Mouse (Mus musculus) embryonic facial prominence, embryonic 13.5 days (tissue): Measurements from ENCODE around the gene Mlc1. TPM values are rescaled to one million over a fixed set of nuclear protein-coding genes. Genes with fewer than 3 reads are reported as not detected.
A peak's percentile ranks its signal among the peaks of the same experiment; 100 is the strongest.

Experiments
- ATAC-seq: fragments of 200-750 bp; cut with Nextera tagmentation; 2 replicates; pipeline ENCODE4 v1.8.0; 2017; ENCODE audit warnings: low read depth; ENCODE audit not compliant: insufficient number of reproducible peaks, insufficient read depth, low FRiP score, low TSS enrichment
- H3K27ac ChIP-seq: fragments of 300-500 bp; sonication (generic); 2 replicates; pipeline ENCODE4 v1.5.1; 2015; ENCODE audit warnings: moderate library complexity, mild to moderate bottlenecking, inconsistent platforms
- H3K27me3 ChIP-seq: fragments of 300-500 bp; sonication (generic); 2 replicates; pipeline ENCODE4 v1.6.1; 2015; ENCODE audit warnings: mild to moderate bottlenecking, inconsistent platforms
- H3K36me3 ChIP-seq: fragments of 300-500 bp; sonication (generic); 2 replicates; pipeline ENCODE4 v1.6.1; 2015; ENCODE audit warnings: mild to moderate bottlenecking, inconsistent platforms
- H3K4me1 ChIP-seq: fragments of 300-500 bp; sonication (generic); 2 replicates; pipeline ENCODE4 v1.6.1; 2015; ENCODE audit warnings: inconsistent platforms
- H3K4me2 ChIP-seq: fragments of 300-500 bp; sonication (generic); 2 replicates; pipeline ENCODE4 v1.6.1; 2015; ENCODE audit warnings: moderate library complexity, mild to moderate bottlenecking, inconsistent platforms
- H3K4me3 ChIP-seq: fragments of 300-500 bp; sonication (generic); 2 replicates; pipeline ENCODE4 v1.5.1; 2015; ENCODE audit warnings: mild to moderate bottlenecking, inconsistent platforms
- H3K9ac ChIP-seq: fragments of 300-500 bp; sonication (generic); 2 replicates; pipeline ENCODE4 v1.6.1; 2015; ENCODE audit warnings: mild to moderate bottlenecking, inconsistent platforms
- H3K9me3 ChIP-seq: fragments of 300-500 bp; sonication (generic); 2 replicates; pipeline ENCODE4 v1.6.1; 2016; ENCODE audit warnings: inconsistent platforms
- WGBS: fragments of 180-500 bp; shearing (Covaris S2); methylation state at CpG from one replicate; pipeline ENCODE4 v1.1.7; 2015; ENCODE audit warnings: mixed read lengths; 5-methylcytosine and 5-hydroxymethylcytosine counted together
- polyA plus RNA-seq: library from polyadenylated mRNA; unstranded; fragments of >200 nt; fragmentation: Nextera tagmentation; extraction: Ambion mirVana; gene quantifications from 2 replicates; pipeline ENCODE4 v1.2.1, GENCODE M21; 2015

The Mlc1 gene
- polyA plus RNA-seq, 1 experiment from 2014 or later = 0.24 TPM

GRCm38 (mm10) chr15:88979138-88979446 is 285 bp upstream of the Mlc1 start:
- Histone ChIP-seq H3K9ac (no peak overlapping the region), H3K27ac (no peak overlapping the region), H3K36me3 (no peaks in the 10 kb centered on the region), H3K4me3 (no peak overlapping the region), H3K4me1 (no peaks in the 10 kb centered on the region), H3K4me2 (no peak overlapping the region), H3K9me3 (no peaks in the 10 kb centered on the region), H3K27me3 (no peaks in the 10 kb centered on the region)
- 62% methylated on average over 3 of the region's 3 CpGs for WGBS
- ATAC-seq = no peak

- 0 out of 2 replicates have a peak, but pooled peaks have one; percentile 3 for ATAC-seq
- Histone ChIP-seq H3K4me2 (no peak overlapping the region), H3K9ac (no peak overlapping the region), H3K27me3 (no peaks in the 10 kb centered on the region), H3K36me3 (no peaks in the 10 kb centered on the region), H3K27ac (no peak overlapping the region), H3K9me3 (no peaks in the 10 kb centered on the region), H3K4me3 (no peak overlapping the region), H3K4me1 (no peaks in the 10 kb centered on the region)
- WGBS = 94% methylated on average over 4 of the region's 4 CpGs
Observed at GRCm38 (mm10) chr15:88972300-88972699, 6.5 kb downstream of the Mlc1 start.

- Histone ChIP-seq H3K9me3 (no peaks in the 10 kb centered on the region), H3K4me1 (no peaks in the 10 kb centered on the region), H3K36me3 (no peaks in the 10 kb centered on the region), H3K9ac (no peak overlapping the region), H3K27ac (no peak overlapping the region), H3K27me3 (no peaks in the 10 kb centered on the region), H3K4me2 (no peak overlapping the region), H3K4me3 (no peak overlapping the region)
- ATAC-seq = no peak
- WGBS = 84% methylated on average over 2 of the region's 2 CpGs
Observed at GRCm38 (mm10) chr15:88964070-88964578, 14.7 kb downstream of the Mlc1 start.

GRCm38 (mm10) chr15:88957522-88957921 is 21.3 kb downstream of the Mlc1 start:
- Histone ChIP-seq H3K9ac (no peak overlapping the region), H3K4me2 (no peak overlapping the region), H3K9me3 (no peaks in the 10 kb centered on the region), H3K36me3 (no peaks in the 10 kb centered on the region), H3K27ac (no peak overlapping the region), H3K4me1 (peaks cover 16% of the 10 kb centered on the region), H3K4me3 (no peak overlapping the region), H3K27me3 (peaks cover 45% of the 10 kb centered on the region)
- WGBS = 85% methylated on average over 4 of the region's 4 CpGs
- ATAC-seq = no peak

GRCm38 (mm10) chr15:88955342-88955741 is 23.5 kb downstream of the Mlc1 start:
- Histone ChIP-seq H3K4me3 (no peak overlapping the region), H3K27me3 (peaks cover 46% of the 10 kb centered on the region), H3K4me1 (peaks cover 16% of the 10 kb centered on the region), H3K4me2 (no peak overlapping the region), H3K36me3 (no peaks in the 10 kb centered on the region), H3K27ac (no peak overlapping the region), H3K9ac (no peak overlapping the region), H3K9me3 (no peaks in the 10 kb centered on the region)
- no peak for ATAC-seq
- WGBS = 83% methylated on average over 6 of the region's 6 CpGs

- Histone ChIP-seq H3K9ac (peak within 1 kb of the TSS; percentile 62), H3K4me1 (peaks cover 16% of the 10 kb centered on the region), H3K9me3 (no peaks in the 10 kb centered on the region), H3K4me3 (peak within 1 kb of the TSS; percentile 43), H3K36me3 (no peaks in the 10 kb centered on the region), H3K4me2 (peak within 1 kb of the TSS; percentile 76), H3K27me3 (peaks cover 46% of the 10 kb centered on the region), H3K27ac (no peak within 1 kb of the TSS)
- ATAC-seq = 0 out of 2 replicates have a peak, but pooled peaks have one; percentile 64
- WGBS = 4% methylated on average over 53 of the region's 53 CpGs
Observed at GRCm38 (mm10) chr15:88954368-88955072, 24.3 kb downstream of the Mlc1 start, which contains the start of gene Ttll8. Gene Ttll8 (minus strand): TSS chr15:88954418.

- 82% methylated on average over 4 of the region's 4 CpGs for WGBS
Observed at GRCm38 (mm10) chr15:88951246-88951645, 27.6 kb downstream of the Mlc1 start.

GRCm38 (mm10) chr15:88946851-88947250 is 32.0 kb downstream of the Mlc1 start:
- no peak overlapping the region for H3K4me3 ChIP-seq
- no peaks in the 10 kb centered on the region for H3K27me3 ChIP-seq
- 31% methylated on average over 6 of the region's 6 CpGs for WGBS
- no peak for ATAC-seq
- no peaks in the 10 kb centered on the region for H3K9me3 ChIP-seq
- no peak overlapping the region for H3K4me2 ChIP-seq
- no peaks in the 10 kb centered on the region for H3K36me3 ChIP-seq
- H3K9ac ChIP-seq = no peak overlapping the region
- no peak overlapping the region for H3K27ac ChIP-seq
- no peaks in the 10 kb centered on the region for H3K4me1 ChIP-seq

More at GRCm38 (mm10) chr15:88951246-88951645, 27.6 kb downstream of the Mlc1 start:
- Histone ChIP-seq H3K9ac (no peak overlapping the region), H3K4me2 (no peak overlapping the region), H3K36me3 (no peaks in the 10 kb centered on the region), H3K4me1 (peaks cover 10% of the 10 kb centered on the region), H3K27ac (no peak overlapping the region), H3K4me3 (no peak overlapping the region), H3K9me3 (no peaks in the 10 kb centered on the region), H3K27me3 (peaks cover 35% of the 10 kb centered on the region)
- ATAC-seq = no peak

GRCm38 (mm10) chr15:88943896-88944551 is 34.8 kb downstream of the Mlc1 start:
- Histone ChIP-seq H3K27ac (no peak overlapping the region), H3K4me3 (no peak overlapping the region), H3K4me2 (no peak overlapping the region), H3K27me3 (no peaks in the 10 kb centered on the region), H3K9ac (no peak overlapping the region), H3K36me3 (no peaks in the 10 kb centered on the region), H3K9me3 (no peaks in the 10 kb centered on the region), H3K4me1 (no peaks in the 10 kb centered on the region)
- ATAC-seq = no peak
- 64% methylated on average over 5 of the region's 5 CpGs for WGBS

- no peaks in the 10 kb centered on the region for H3K27me3 ChIP-seq
- no peaks in the 10 kb centered on the region for H3K4me1 ChIP-seq
- H3K4me2 ChIP-seq = no peak overlapping the region
- H3K36me3 ChIP-seq = no peaks in the 10 kb centered on the region
- 70% methylated on average over 5 of the region's 5 CpGs for WGBS
- H3K9me3 ChIP-seq = no peaks in the 10 kb centered on the region
- H3K4me3 ChIP-seq = no peak overlapping the region
- no peak overlapping the region for H3K27ac ChIP-seq
- no peak overlapping the region for H3K9ac ChIP-seq
- no peak for ATAC-seq
Observed at GRCm38 (mm10) chr15:88942783-88943182, 36.0 kb downstream of the Mlc1 start.

GRCm38 (mm10) chr15:88937291-88937650 is 41.5 kb downstream of the Mlc1 start:
- no peak overlapping the region for H3K27ac ChIP-seq
- H3K9me3 ChIP-seq = no peaks in the 10 kb centered on the region
- 72% methylated on average over 2 of the region's 2 CpGs for WGBS

More at GRCm38 (mm10) chr15:88937291-88937650, 41.5 kb downstream of the Mlc1 start:
- no peak for ATAC-seq
- Histone ChIP-seq H3K4me3 (no peak overlapping the region), H3K36me3 (no peaks in the 10 kb centered on the region), H3K4me2 (no peak overlapping the region), H3K9ac (no peak overlapping the region), H3K4me1 (no peaks in the 10 kb centered on the region), H3K27me3 (no peaks in the 10 kb centered on the region)
